Mouse (Mus musculus) CD4-positive, CD25-positive, alpha-beta regulatory T cell, adult 2 months (primary cell): ENCODE measurements at regions not wholly inside any gene's neighbourhood (a gene's known extent, or its start where the extent isn't known, plus 50 kb on each side); places are given as distances from the start of the nearest gene placed in this dataset.
A peak's percentile ranks its signal among the peaks of the same experiment; 100 is the strongest.

ENCODE experiments used
- DNase-seq: peaks from one replicate; pipeline ENCODE4 v3.0.0-alpha.2; 2012; ENCODE audit warnings: low read depth, low spot score

DNA sequence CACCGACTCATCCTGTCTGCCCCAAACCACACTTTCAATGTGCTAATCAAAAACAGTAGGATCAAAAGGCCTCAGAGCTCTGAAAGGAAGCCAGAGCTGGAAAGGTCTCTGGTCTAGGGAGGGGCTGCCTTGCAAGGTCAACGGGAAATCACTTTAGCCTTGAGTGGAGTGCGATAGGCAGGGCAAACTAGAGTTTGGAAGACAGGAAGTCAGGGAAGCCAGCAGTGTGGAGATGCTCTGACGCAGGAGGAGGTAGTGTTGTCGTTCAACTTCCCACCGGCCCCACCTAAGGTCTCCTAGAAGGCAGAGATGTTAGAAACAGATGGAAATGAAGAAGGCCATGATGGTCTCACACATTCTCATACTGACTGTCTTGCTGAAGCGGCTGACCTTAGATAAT, 52.0 kb upstream of the Trp53i11 start:
- DNase-seq: no peak

DNA sequence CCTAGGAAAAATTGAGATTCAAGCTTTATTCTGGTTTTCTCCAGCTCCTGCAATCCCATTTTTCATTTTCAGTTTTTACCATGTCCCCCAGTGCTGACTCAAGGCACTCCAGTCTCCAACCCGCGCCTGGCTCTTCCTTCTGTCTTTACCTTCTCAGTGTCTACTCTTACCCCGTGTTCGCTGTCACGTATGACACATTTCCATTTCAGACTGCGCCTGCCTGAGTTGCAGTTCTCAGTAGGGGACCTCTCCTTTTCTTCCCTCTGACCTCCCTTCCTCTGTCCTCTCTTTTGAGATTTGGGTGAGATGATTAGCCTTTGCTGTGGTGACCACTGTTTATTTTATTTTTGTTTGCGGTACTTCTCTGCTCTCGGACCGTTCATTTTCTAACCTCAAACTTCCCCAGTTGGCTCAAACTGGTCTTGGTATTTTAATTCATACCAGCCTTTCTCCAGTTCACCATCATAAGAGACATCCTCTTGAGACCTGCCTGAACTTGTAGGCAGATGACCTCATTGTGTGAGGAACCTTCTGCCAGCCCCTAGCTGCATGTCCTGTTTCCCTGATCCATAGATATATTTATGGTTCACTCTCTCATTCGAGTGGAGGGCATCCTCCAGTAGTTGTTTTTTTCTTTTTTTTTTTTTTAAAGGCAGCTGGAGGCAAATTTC, 53.9 kb upstream of the Trp53i11 start:
- DNase-seq: no peak

- DNase-seq: peak; percentile 59
Observed at GRCm38 (mm10) chr2:93131825-93132623, 55.3 kb upstream of the Trp53i11 start.

DNA sequence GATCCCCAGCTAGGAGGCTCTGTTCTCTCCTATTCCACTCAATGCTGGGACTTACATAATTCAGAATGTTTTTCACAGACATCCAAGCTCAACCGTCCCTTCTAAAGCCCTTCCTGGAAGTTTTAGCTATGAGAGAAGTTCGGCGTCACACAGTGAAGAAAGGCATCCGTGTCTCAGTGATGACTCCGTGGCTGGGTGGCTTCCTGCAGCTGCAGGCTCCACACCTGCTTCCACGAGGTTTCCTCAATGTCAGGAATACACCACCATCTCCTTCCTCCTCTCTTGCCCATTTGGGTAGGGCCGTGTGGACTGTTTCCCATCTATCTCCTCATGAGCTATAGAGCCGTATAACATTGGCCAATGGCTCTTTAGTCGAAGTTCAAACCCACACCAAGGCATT, 56.1 kb upstream of the Trp53i11 start:
- DNase-seq: peak; percentile 29

- no peak for DNase-seq
Observed at GRCm38 (mm10) chr2:93129176-93129575, 58.2 kb upstream of the Trp53i11 start.

DNA sequence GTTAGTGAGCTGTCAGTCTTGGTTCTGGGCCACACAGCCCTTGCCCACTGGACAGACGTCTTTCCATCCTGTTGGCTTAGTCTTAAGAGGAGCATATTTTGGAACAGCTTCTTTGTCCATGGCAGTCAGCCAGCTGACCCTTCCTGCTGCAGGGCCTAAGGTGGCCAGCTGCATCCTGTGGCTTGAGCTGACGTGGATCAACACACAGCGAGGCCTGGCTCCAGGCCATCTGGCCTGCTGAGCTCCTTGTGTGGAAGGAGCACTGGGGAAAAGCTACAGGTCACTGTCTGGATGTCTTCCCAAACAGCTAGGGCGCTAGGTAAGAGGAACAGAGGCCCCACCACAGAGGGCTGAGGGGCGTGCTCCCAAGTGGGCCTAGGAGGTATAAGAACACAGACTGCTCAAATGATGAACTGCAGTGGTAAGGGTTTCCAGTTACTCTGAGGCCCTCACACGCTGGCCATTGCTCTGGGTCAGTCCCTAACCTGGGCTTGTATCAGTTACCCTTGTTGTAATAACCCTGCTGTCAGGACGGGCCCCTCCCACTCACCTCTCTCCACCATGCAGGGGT, 60.7 kb upstream of the Trp53i11 start:
- no peak for DNase-seq

GRCm38 (mm10) chr2:93126112-93126511, 61.2 kb upstream of the Trp53i11 start:
- DNase-seq: no peak

DNA sequence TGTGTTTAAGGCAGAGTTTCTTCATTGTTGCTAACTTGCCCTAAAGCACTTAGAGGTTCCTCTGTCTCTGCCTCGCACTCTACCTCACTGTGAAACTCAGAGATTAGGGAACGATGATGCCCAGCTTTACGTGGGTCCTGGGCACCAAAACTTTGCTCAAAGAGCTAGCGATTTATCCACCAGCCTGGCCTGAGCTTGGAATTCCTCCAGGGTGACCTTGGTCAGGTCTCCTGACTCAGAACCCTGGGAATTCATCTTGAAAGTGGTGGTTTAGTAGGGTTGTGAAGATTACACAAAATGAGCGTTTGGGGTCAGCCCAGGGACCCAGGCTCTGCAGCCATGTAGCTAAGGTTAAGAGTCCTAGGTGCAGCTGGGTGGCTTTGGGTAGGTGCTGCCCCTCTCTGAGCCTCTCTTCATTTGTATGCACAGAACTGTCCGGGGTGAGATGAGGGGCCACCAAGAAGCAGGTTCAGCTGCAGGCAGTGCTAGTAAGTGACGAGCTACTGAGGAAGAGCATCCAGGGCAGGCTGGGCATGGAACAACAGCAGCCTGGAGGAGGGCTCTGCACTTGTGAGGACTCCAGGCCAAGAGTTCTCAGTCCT, 62.4 kb upstream of the Trp53i11 start:
- no peak for DNase-seq

- DNase-seq: no peak
Observed at GRCm38 (mm10) chr2:93123829-93124228, 63.5 kb upstream of the Trp53i11 start.

GRCm38 (mm10) chr2:93120386-93120785, 67.0 kb upstream of the Trp53i11 start:
- DNase-seq: no peak

DNA sequence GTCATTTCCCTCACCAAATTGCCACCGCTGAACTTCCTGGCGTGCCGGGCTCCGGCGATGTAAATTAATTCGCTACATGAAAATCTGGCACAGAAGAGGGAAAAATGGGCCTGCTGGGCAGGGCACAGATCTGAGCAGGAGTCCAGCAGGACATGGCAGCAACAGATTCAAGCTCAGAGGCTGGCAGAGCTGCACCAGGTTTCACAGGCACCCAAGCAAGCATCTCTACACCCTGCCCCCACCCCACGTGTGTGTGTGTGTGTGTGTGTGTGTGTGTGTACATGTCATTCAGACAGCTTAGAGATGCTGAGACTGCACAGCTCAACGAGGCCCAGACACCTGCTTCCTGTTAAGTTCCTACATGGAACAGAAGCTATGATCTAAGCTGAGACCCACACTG, 68.3 kb upstream of the Trp53i11 start:
- DNase-seq: peak; percentile 8

- no peak for DNase-seq
Observed at GRCm38 (mm10) chr2:93115303-93115702, 69.3 kb upstream of the Prdm11 start.

- DNase-seq: no peak
Observed at GRCm38 (mm10) chr2:93113929-93114328, 68.0 kb upstream of the Prdm11 start.

GRCm38 (mm10) chr2:93112320-93112719, 66.4 kb upstream of the Prdm11 start:
- DNase-seq: no peak

GRCm38 (mm10) chr2:93110898-93111297, 64.9 kb upstream of the Prdm11 start:
- DNase-seq: no peak

- DNase-seq: no peak
Observed at GRCm38 (mm10) chr2:93106581-93106980, 60.6 kb upstream of the Prdm11 start.

DNA sequence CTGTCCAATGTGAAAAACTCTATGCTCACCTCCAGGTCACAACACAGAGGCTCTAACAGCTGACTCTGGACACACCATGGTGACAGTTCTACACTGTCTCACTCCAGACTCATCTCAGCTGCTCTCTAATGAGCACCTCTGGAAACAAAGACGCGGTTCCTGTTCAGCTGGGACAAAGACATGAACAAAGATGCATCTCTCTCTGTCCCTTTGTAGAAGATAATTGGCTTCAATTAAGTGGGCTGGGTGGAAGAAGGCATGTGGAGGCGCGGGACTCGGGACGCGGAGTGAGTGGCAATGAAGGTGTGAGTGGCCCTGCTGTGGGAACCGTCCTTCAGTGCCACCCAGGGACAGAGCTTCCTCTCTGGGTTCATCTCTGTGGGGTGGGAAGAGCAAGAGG, 56.0 kb upstream of the Prdm11 start:
- no peak for DNase-seq

DNA sequence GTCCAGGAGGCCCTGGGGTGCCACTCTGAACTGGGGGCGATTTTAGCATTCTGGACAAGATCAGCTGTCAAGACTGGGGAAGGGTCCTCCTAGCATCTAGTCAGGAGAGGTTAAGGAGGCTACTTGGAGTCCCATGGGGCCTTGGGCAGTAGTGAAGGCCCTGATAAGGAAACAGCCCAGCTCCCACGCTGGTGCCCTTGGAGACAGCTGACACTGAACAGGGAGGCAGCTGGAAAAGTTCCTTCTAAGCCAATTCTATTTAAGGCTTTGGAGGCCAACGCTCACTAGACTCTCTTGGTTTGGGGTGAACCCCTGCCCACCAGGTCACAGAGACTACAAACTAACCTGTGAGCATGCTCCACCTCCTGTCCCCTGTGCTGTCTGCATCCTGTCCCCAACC, 53.8 kb upstream of the Prdm11 start:
- no peak for DNase-seq

DNA sequence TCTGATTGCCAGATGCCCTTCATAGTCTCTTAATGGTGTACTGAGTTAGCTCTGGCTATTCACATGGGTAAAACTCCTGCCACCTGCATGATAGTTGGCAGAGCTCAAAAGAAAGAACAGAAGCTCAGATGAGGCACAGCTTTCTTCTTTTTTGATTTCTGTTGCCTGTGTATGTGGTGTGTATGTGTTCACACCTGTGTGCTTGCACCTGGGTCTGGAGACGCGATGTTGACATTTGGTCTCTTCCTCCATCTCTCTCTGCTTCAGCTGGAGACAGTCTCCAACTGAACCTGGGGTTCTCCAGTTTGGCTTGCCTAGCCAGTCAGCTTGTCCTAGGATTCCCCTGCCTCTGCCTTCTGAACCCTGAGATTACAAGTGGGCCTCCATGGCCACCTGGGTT, 51.0 kb upstream of the Prdm11 start:
- no peak for DNase-seq

GRCm38 (mm10) chr2:93096078-93096729, 50.2 kb upstream of the Prdm11 start:
- DNase-seq: no peak
